Mouse (Mus musculus) heart, adult 2 months (tissue): Measurements from ENCODE around the gene Stk40.

Source experiments
- CTCF ChIP-seq: fragments of 200-600 bp; IDR thresholded peaks from 2 replicates; pipeline ENCODE4 v1.8.1; 2022; ENCODE audit warnings: antibody characterized with exemption, mild to moderate bottlenecking, moderate library complexity
- POLR2A ChIP-seq: fragments of 200-500 bp; IDR thresholded peaks from 2 replicates; pipeline ENCODE4 v1.6.1; 2011; ENCODE audit warnings: mild to moderate bottlenecking, low read depth, low read length, control low read depth; ENCODE audit not compliant: insufficient read depth

GRCm38 (mm10) chr4:126151701-126152440 lies 48.1 kb downstream of the Stk40 start:
- TF ChIP-seq CTCF (no peak), POLR2A (no peak)
